Mouse (Mus musculus) heart, adult 2 months (tissue): ENCODE measurements around the gene Zc3h6. TPM values are rescaled to one million over a fixed set of nuclear protein-coding genes. Genes with fewer than 3 reads are reported as not detected.

Experiments
- DNase-seq, 2 experiments: peaks; one replicate each; pipeline ENCODE4 v3.0.0; 2021
- H3K27ac ChIP-seq: fragments of 200-600 bp; 2 replicates; pipeline ENCODE4 v1.8.1; 2022
- H3K27me3 ChIP-seq: fragments of 200-500 bp; 2 replicates; pipeline ENCODE4 v1.6.1; 2012; ENCODE audit warnings: mild to moderate bottlenecking, low read length, inconsistent platforms, mixed read lengths; ENCODE audit not compliant: control insufficient read depth, insufficient read depth
- H3K36me3 ChIP-seq: fragments of 200-500 bp; 2 replicates; pipeline ENCODE4 v1.6.1; 2012; ENCODE audit warnings: low read length, inconsistent platforms; ENCODE audit not compliant: control insufficient read depth, insufficient read depth
- H3K4me1 ChIP-seq: fragments of 200-500 bp; 2 replicates; pipeline ENCODE4 v1.6.1; 2011; ENCODE audit warnings: low read length; ENCODE audit not compliant: control insufficient read depth, insufficient read depth
- H3K4me3 ChIP-seq: fragments of 200-600 bp; 2 replicates; pipeline ENCODE4 v1.8.1; 2022
- H3K79me2 ChIP-seq: fragments of 200-500 bp; replicated peaks from 2 replicates; pipeline ENCODE4 v1.6.1; 2012; ENCODE audit warnings: mild to moderate bottlenecking, inconsistent platforms, low read length, moderate library complexity, mixed read lengths; ENCODE audit not compliant: control insufficient read depth, insufficient read depth
- H3K9ac ChIP-seq: fragments of 200-500 bp; 2 replicates; pipeline ENCODE4 v1.6.1; 2012; ENCODE audit warnings: low read depth, mild to moderate bottlenecking, control low read depth, inconsistent platforms, low read length, mixed read lengths
- CTCF ChIP-seq: fragments of 200-600 bp; IDR thresholded peaks from 2 replicates; pipeline ENCODE4 v1.8.1; 2022; ENCODE audit warnings: antibody characterized with exemption, mild to moderate bottlenecking, moderate library complexity
- EP300 ChIP-seq: fragments of 200-500 bp; IDR thresholded peaks from 2 replicates; pipeline ENCODE4 v1.6.1; 2011; ENCODE audit warnings: low read depth, low read length, control low read depth; ENCODE audit not compliant: insufficient read depth
- POLR2A ChIP-seq: fragments of 200-500 bp; IDR thresholded peaks from 2 replicates; pipeline ENCODE4 v1.6.1; 2011; ENCODE audit warnings: mild to moderate bottlenecking, low read depth, low read length, control low read depth; ENCODE audit not compliant: insufficient read depth
- WGBS: fragments of 180-500 bp; shearing (Covaris S2); methylation state at CpG from one replicate; pipeline ENCODE4 v1.1.7; 2018; 5-methylcytosine and 5-hydroxymethylcytosine counted together
- intact Hi-C: fragments of 180-260 bp; cut with DNase I; formaldehyde crosslinking; loops from one replicate; pipeline ENCODE4 v1.15.1; 2025
- polyA plus RNA-seq: library from polyadenylated mRNA; depleted of rRNA; stranded (reverse); fragments of >200 nt; gene quantifications from 2 replicates; pipeline ENCODE4 v1.2.3, GENCODE M21; 2012
- total RNA-seq, 2 experiments: library from RNA; stranded (reverse); gene quantifications; 2 replicates each; pipeline ENCODE4 v1.2.3; 2021

Zc3h6 gene
- total and polyA plus RNA-seq, 3 experiments: 1.4 to 4.7 (median 3.1) TPM

GRCm38 (mm10) chr2:128943538-128944528 is 23.4 kb upstream of the Zc3h6 start, which contains the start of gene Zc3h8:
Zc3h8 (minus strand) TSS chr2:128944077.
- TF ChIP-seq EP300 (no peak), POLR2A (peak; percentile 87)
- no peaks in the 10 kb centered on the region for H3K36me3 ChIP-seq
- H3K27ac ChIP-seq: peak within 1 kb of the TSS; percentile 83
- intact Hi-C loops: loop anchor here (1.0 to 5.0 kb wide), 2 partner anchors 23 to 257 kb away; partner anchors contain the start of genes Anapc1, Gm10762 and Zc3h6
- H3K79me2 ChIP-seq: peaks cover 1% of the 10 kb centered on the region; the same call in 1 of the 2 replicates
- no peaks in the 10 kb centered on the region for H3K4me1 ChIP-seq
- 1% methylated on average over 65 of the region's 65 CpGs for WGBS
- H3K9ac ChIP-seq: peak within 1 kb of the TSS; percentile 68
- no peaks in the 10 kb centered on the region for H3K27me3 ChIP-seq
- H3K4me3 ChIP-seq: peak within 1 kb of the TSS; percentile 76
- DNase-seq: peak; percentile 96 to 98

GRCm38 (mm10) chr2:128947962-128948588 is 19.1 kb upstream of the Zc3h6 start:
- H3K4me1 ChIP-seq: no peaks in the 10 kb centered on the region
- H3K27me3 ChIP-seq: no peaks in the 10 kb centered on the region
- no peaks in the 10 kb centered on the region for H3K36me3 ChIP-seq
- no peaks in the 10 kb centered on the region for H3K79me2 ChIP-seq
- intact Hi-C loops: loop anchor here (1.0 to 5.0 kb wide), 5 partner anchors 59 to 310 kb away; partner anchors contain the start of genes Slc20a1 and Ttl
- WGBS: 33% methylated on average over 6 of the region's 6 CpGs
- no peak overlapping the region for H3K9ac ChIP-seq
- TF ChIP-seq POLR2A: no peak
- peak; percentile 88 for TF ChIP-seq CTCF
- DNase-seq: no peak
- H3K4me3 ChIP-seq: no peak overlapping the region
- H3K27ac ChIP-seq: no peak overlapping the region

GRCm38 (mm10) chr2:128954186-128954585 is 13.0 kb upstream of the Zc3h6 start:
- no peak overlapping the region for H3K9ac ChIP-seq
- no peak for TF ChIP-seq EP300
- no peak for TF ChIP-seq POLR2A
- no peak for TF ChIP-seq CTCF
- no peaks in the 10 kb centered on the region for H3K27me3 ChIP-seq
- DNase-seq: no peak
- H3K4me1 ChIP-seq: no peaks in the 10 kb centered on the region
- H3K36me3 ChIP-seq: no peaks in the 10 kb centered on the region
- H3K79me2 ChIP-seq: no peaks in the 10 kb centered on the region
- intact Hi-C loops: no loop called here
- no peak overlapping the region for H3K4me3 ChIP-seq
- H3K27ac ChIP-seq: no peak overlapping the region

- H3K36me3 ChIP-seq: no peaks in the 10 kb centered on the region
- H3K27ac ChIP-seq: no peak overlapping the region
- H3K4me3 ChIP-seq: no peak overlapping the region
- peaks cover 3% of the 10 kb centered on the region; the same call in 1 of the 2 replicates for H3K4me1 ChIP-seq
- 89% methylated on average over 5 of the region's 5 CpGs for WGBS
- intact Hi-C loops: loop anchor here (5.0 kb wide), 3 partner anchors 102 to 332 kb away; partner anchors contain the start of genes Chchd5, Ckap2l and Ttl
- no peak for TF ChIP-seq CTCF
- no peak for TF ChIP-seq POLR2A
- no peak for TF ChIP-seq EP300
- no peak overlapping the region for H3K9ac ChIP-seq
- H3K27me3 ChIP-seq: no peaks in the 10 kb centered on the region
- DNase-seq: no peak
- H3K79me2 ChIP-seq: no peaks in the 10 kb centered on the region
Measured at GRCm38 (mm10) chr2:128965505-128966105, 1.6 kb upstream of the Zc3h6 start.

- intact Hi-C loops: loop anchor here (5.0 kb wide), 3 partner anchors 101 to 331 kb away; partner anchors contain the start of genes Chchd5, Ckap2l and Ttl
- 26% methylated on average over 6 of the region's 6 CpGs for WGBS
- H3K36me3 ChIP-seq: no peaks in the 10 kb centered on the region; the same call in 1 of the 2 replicates
- TF ChIP-seq EP300: no peak
- TF ChIP-seq POLR2A: no peak
- no peak for TF ChIP-seq CTCF
- H3K4me1 ChIP-seq: peaks cover 3% of the 10 kb centered on the region; the same call in 1 of the 2 replicates
- no peaks in the 10 kb centered on the region for H3K79me2 ChIP-seq
- peak overlapping the region; percentile 99 for H3K4me3 ChIP-seq
- no peak for DNase-seq
- H3K27me3 ChIP-seq: no peaks in the 10 kb centered on the region
- no peak overlapping the region for H3K9ac ChIP-seq
- peak overlapping the region; percentile 98 for H3K27ac ChIP-seq
Measured at GRCm38 (mm10) chr2:128966236-128966635, 966 bp upstream of the Zc3h6 start.
